Mouse (Mus musculus) testis, adult 2 months (tissue): Measurements from ENCODE around the gene Rnf145.

Experiments used
- CTCF ChIP-seq: fragments of 200-500 bp; IDR thresholded peaks from 2 replicates; pipeline ENCODE4 v1.5.1; 2012; ENCODE audit warnings: low read depth, mild to moderate bottlenecking, inconsistent platforms, low read length, moderate library complexity; ENCODE audit not compliant: control insufficient read depth, insufficient read depth, insufficient replicate concordance
- POLR2A ChIP-seq: fragments of 200-500 bp; IDR thresholded peaks from 2 replicates; pipeline ENCODE4 v1.6.1; 2012; ENCODE audit warnings: low read depth, mild to moderate bottlenecking, inconsistent platforms, low read length, moderate library complexity; ENCODE audit not compliant: control insufficient read depth

DNA sequence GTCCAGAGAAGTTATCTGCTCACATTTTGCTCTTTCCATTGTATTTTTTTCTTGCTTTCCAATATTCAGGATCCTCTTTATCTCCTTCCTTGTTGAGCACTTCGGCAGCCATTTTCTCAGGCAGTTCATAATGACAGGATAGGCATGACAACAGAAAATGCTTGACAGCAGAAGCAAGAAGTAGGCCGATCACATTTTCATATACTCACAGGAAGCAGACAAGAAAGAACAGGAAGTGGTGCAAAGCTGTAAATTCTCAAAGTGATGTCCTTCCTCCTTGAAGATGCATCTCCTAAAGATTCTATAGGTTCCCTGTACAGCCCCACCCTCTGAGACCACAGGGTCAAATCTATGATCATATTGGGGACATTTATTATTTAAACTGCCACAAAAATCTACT lies 42.3 kb upstream of the Rnf145 start:
- TF ChIP-seq POLR2A, result no peak
- TF ChIP-seq CTCF, result no peak
